Mouse (Mus musculus) thymus, adult 2 months (tissue): ENCODE results near the gene Adal. TPM values are rescaled to one million over a fixed set of nuclear protein-coding genes. Genes with fewer than 3 reads are reported as not detected.

Experiments
- DNase-seq: peaks from one replicate; pipeline ENCODE4 v3.0.0; 2021
- H3K27ac ChIP-seq: fragments of 200-500 bp; 2 replicates; pipeline ENCODE4 v1.5.1; 2012; ENCODE audit warnings: low read length, control low read depth; ENCODE audit not compliant: control insufficient read depth, insufficient read depth
- H3K27me3 ChIP-seq: fragments of 200-500 bp; 2 replicates; pipeline ENCODE4 v1.6.1; 2012; ENCODE audit warnings: mild to moderate bottlenecking, low read length, moderate library complexity, mixed read lengths; ENCODE audit not compliant: control insufficient read depth, insufficient read depth
- H3K36me3 ChIP-seq: fragments of 200-500 bp; 2 replicates; pipeline ENCODE4 v1.6.1; 2012; ENCODE audit warnings: mild to moderate bottlenecking, low read length, moderate library complexity; ENCODE audit not compliant: control insufficient read depth, insufficient read depth
- H3K4me1 ChIP-seq: fragments of 200-500 bp; replicated peaks from 2 replicates; pipeline ENCODE4 v1.6.1; 2012; ENCODE audit warnings: low read length; ENCODE audit not compliant: control insufficient read depth, insufficient read depth
- H3K4me3 ChIP-seq: fragments of 200-500 bp; 2 replicates; pipeline ENCODE4 v1.5.1; 2012; ENCODE audit warnings: mild to moderate bottlenecking, low read length, control low read depth, moderate library complexity; ENCODE audit not compliant: control insufficient read depth, insufficient read depth
- CTCF ChIP-seq: fragments of 200-500 bp; IDR thresholded peaks from 2 replicates; pipeline ENCODE4 v1.5.1; 2012; ENCODE audit warnings: mild to moderate bottlenecking, control low read depth, low read length, moderate library complexity, borderline replicate concordance; ENCODE audit not compliant: control insufficient read depth, poor library complexity, insufficient read depth; ENCODE audit errors: extremely low read depth
- POLR2A ChIP-seq: fragments of 200-500 bp; IDR thresholded peaks from 2 replicates; pipeline ENCODE4 v1.6.1; 2012; ENCODE audit warnings: mild to moderate bottlenecking, low read length, control low read depth, moderate library complexity; ENCODE audit not compliant: control insufficient read depth, poor library complexity, insufficient read depth; ENCODE audit errors: extremely low read depth
- WGBS: fragments of 180-500 bp; shearing (Covaris S2); methylation state at CpG from one replicate; pipeline ENCODE4 v1.1.7; 2018; 5-methylcytosine and 5-hydroxymethylcytosine counted together
- polyA plus RNA-seq: library from polyadenylated mRNA; depleted of rRNA; stranded (reverse); fragments of >200 nt; gene quantifications from 2 replicates; pipeline ENCODE4 v1.2.3, GENCODE M21; 2012

The Adal gene
- polyA plus RNA-seq, 1 experiment = 6.9 TPM

GRCm38 (mm10) chr2:121142415-121142814 lies 2.2 kb downstream of the Adal start:
- WGBS = 90% methylated on average over 2 of the region's 2 CpGs
- TF ChIP-seq POLR2A = no peak
- TF ChIP-seq CTCF = no peak
- Histone ChIP-seq H3K4me3 (no peak overlapping the region), H3K36me3 (peaks cover 5% of the 10 kb centered on the region), H3K27me3 (no peaks in the 10 kb centered on the region), H3K27ac (no peak overlapping the region), H3K4me1 (peaks cover 13% of the 10 kb centered on the region)
- no peak for DNase-seq

DNA sequence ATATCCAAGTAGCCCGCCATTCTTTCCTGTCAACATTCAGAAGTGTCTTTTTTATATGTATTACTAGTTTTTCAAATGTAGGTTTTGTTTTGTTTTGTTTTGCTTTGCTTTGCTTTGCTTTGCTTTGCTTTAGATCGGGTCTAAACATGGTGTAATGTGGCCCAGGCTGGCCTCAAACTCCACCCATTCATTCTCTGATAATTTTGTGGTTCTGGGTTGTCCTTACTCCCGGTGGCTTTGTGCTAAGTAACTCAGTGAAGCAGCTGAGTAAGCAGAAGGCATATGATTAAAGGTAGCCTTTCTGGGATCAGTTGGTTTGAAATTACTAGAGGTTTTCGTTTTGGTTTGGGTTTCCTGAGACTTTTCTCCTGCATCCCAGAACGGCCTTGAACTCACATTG lies 9.5 kb downstream of the Adal start:
- TF ChIP-seq POLR2A (no peak), CTCF (no peak)
- H3K4me3 ChIP-seq = no peak overlapping the region
- 86% methylated on average over 5 of the region's 5 CpGs for WGBS
- no peak overlapping the region for H3K27ac ChIP-seq
- H3K27me3 ChIP-seq = no peaks in the 10 kb centered on the region
- H3K36me3 ChIP-seq = peaks cover 16% of the 10 kb centered on the region
- no peak for DNase-seq
- no peaks in the 10 kb centered on the region for H3K4me1 ChIP-seq

DNA sequence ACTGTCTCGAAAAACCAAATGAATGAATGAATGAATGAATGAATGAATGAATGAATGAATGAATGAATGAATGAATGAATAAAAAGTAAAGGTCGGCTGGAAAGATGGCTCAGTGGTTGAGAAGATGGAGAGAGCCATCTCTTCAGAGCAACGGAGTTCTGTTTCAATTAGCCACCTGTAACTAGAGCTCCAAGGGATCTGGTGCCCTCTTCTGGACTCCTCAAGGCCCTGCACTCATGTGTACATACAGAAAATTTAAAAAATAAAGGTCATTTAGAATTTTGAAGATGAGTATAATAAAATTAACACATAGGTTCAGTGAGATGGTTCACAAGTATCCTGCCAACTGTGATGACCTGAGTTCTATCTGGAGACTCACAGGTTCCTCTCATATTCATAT lies 12.9 kb downstream of the Adal start:
- WGBS = 91% methylated on average over 3 of the region's 3 CpGs
- Histone ChIP-seq H3K4me3 (no peak overlapping the region), H3K36me3 (peaks cover 23% of the 10 kb centered on the region), H3K4me1 (no peaks in the 10 kb centered on the region), H3K27me3 (no peaks in the 10 kb centered on the region), H3K27ac (no peak overlapping the region)
- no peak for TF ChIP-seq POLR2A
- TF ChIP-seq CTCF = no peak
- no peak for DNase-seq

GRCm38 (mm10) chr2:121169173-121169572 lies 28.9 kb downstream of the Adal start:
- TF ChIP-seq CTCF (no peak), POLR2A (no peak)
- 40% methylated on average over 4 of the region's 4 CpGs for WGBS
- Histone ChIP-seq H3K27me3 (no peaks in the 10 kb centered on the region), H3K4me1 (peaks cover 14% of the 10 kb centered on the region), H3K27ac (no peak overlapping the region), H3K36me3 (peaks cover 8% of the 10 kb centered on the region), H3K4me3 (peak overlapping the region; percentile 12; the same call in 1 of the 2 replicates)
- DNase-seq = no peak

GRCm38 (mm10) chr2:121169902-121170301 lies 29.7 kb downstream of the Adal start:
- no peak for TF ChIP-seq CTCF
- no peak for TF ChIP-seq POLR2A
- Histone ChIP-seq H3K4me1 (peaks cover 14% of the 10 kb centered on the region), H3K4me3 (peak overlapping the region; percentile 40), H3K27ac (no peak overlapping the region), H3K36me3 (peaks cover 12% of the 10 kb centered on the region), H3K27me3 (no peaks in the 10 kb centered on the region)
- peak; percentile 26 for DNase-seq
- WGBS = 9% methylated on average over 9 of the region's 9 CpGs

GRCm38 (mm10) chr2:121170481-121170971 lies 30.3 kb downstream of the Adal start, which contains the start of gene Tubgcp4:
TSS of gene Tubgcp4 (plus strand) at chr2:121170654.
- H3K4me1 ChIP-seq = peaks cover 14% of the 10 kb centered on the region
- no peaks in the 10 kb centered on the region for H3K27me3 ChIP-seq
- H3K27ac ChIP-seq = peak within 1 kb of the TSS; percentile 43; the same call in 1 of the 2 replicates
- DNase-seq = peak; percentile 56
- no peak for TF ChIP-seq CTCF
- no peak for TF ChIP-seq POLR2A
- under 1% methylated on average over 38 of the region's 38 CpGs for WGBS
- peaks cover 18% of the 10 kb centered on the region for H3K36me3 ChIP-seq
- peak within 1 kb of the TSS; percentile 91 for H3K4me3 ChIP-seq

DNA sequence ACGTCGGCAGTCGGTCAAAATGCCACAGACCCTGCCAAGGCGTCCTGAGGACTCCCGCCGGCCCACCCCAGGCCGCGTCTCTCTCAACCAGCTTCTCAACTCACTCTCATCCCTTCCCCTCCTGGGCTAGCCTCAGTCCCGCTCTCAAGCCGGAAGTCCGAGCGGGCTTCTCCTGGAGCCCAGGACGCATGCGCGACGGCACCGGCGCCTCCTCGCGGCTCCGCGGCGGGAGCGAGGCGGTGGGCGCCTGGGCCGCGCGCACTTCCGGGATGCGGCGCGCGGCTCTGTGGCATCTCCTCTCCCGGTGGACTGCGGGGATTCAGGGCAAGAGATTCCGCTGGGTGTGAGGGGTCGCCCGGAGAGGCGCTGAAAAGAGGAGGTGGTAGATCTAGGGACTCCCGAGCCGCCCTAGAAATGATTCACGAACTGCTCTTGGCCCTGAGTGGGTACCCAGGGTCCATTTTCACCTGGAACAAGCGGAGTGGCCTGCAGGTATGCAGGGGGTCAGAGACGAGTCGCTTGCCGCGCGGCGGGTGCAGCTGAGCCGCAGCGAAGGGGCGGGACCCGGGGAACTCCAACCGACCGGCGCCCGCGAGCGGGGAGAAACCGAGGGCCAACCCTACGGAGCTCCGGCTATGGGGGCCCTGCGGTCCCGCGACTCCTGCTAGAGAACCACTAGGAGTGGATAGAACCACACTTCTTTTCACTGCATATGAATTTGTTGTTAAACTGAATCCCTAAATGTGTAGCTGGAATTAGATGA lies 30.9 kb downstream of the Adal start, which contains the start of gene Zscan29:
Gene Zscan29 (minus strand): TSS at position 146 of the 763 bp plus-strand sequence.
- H3K27me3 ChIP-seq = no peaks in the 10 kb centered on the region
- TF ChIP-seq POLR2A (peak; percentile 90), CTCF (peak; percentile 65; the same call in 1 of the 2 replicates)
- peaks cover 15% of the 10 kb centered on the region for H3K36me3 ChIP-seq
- DNase-seq = peak; percentile 92
- under 1% methylated on average over 66 of the region's 66 CpGs for WGBS
- H3K27ac ChIP-seq = peak within 1 kb of the TSS; percentile 43; the same call in 1 of the 2 replicates
- H3K4me1 ChIP-seq = peaks cover 14% of the 10 kb centered on the region
- H3K4me3 ChIP-seq = peak within 1 kb of the TSS; percentile 91
